In the genomic region with DNA sequence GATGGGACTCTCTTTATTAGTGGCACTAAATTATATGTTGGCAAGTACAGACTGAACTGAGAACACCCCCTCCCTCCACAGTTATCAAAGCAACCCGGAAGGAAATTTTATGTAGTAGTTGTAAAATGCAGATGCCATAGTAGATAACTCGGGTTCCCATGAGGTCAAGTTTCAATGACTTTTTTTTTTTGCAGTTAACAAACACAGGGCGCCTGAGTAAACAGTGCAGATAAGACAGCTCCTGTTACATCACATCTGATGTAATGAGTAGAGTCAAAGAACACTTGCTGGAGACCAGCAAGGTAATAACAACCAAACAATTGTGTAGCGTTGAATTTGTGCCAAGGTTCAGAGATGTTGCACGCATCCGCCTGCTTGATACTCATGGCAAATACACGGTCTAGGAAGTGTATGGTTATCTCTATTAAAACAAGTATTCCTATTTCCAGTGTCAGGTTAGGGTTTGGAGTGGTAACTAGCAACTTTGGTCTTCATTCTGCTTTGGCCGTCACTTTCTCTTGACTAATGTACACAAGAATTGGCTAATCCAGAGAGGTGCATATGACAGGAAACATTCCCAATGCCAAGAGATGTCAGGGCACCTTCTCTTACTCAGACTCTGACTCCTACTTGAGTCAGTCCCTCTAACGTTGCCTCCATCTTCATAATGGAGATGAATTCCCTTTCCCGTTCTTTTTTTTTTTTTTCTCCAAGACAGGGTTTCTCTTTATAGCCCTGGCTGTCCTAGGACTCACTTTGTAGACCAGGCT, we compare ENCODE assay signal across 15 mouse cellular contexts.
A peak's percentile ranks its signal among the peaks of the same experiment; 100 is the strongest.
DNase-seq lines count a peak whose midpoint lies in the region; ATAC-seq and TF ChIP-seq lines count a peak whose summit lies in the region.
"Had no signal": no experiment of that assay in that cellular context is flagged by ENCODE, and none has a peak within 500 bp of the region (broad histone marks: within the 10 kb centered on the region; RNA-seq: fewer than 3 reads in every experiment).

No protein-coding gene starts in this region.

- H3K9ac ChIP-seq in kidney, postnatal 0 days (ENCODE audit: low read depth, low read length), result no peak overlapping the region
- H3K9ac ChIP-seq in MEL (ENCODE audit: control insufficient read depth, low read depth, low read length, poor library complexity, severe bottlenecking), result no peak overlapping the region
- no peak overlapping the region for H3K9ac ChIP-seq in liver, embryonic 11.5 days (ENCODE audit: low read depth, low read length)
- no peak overlapping the region for H3K9ac ChIP-seq in hindbrain, postnatal 0 days (replicated peaks; ENCODE audit: low read length)
- H3K9ac ChIP-seq: midbrain, embryonic 13.5 days had no signal

- TF ChIP-seq POLR2A in MEL (IDR thresholded peaks at IDR 0.05; ENCODE audit: control insufficient read depth in 1 of 2, insufficient read depth in 1 of 2, low read depth in 1 of 2, low read length in 2 of 2, poor library complexity in 1 of 2), result no peak

- DNase-seq in kidney, postnatal 0 days (ENCODE audit: low spot score), result peak; percentile 36
- no peak for DNase-seq in kidney, adult 9 months
- DNase-seq in MEL (ENCODE audit: low read depth, low spot score), result peak; percentile 77
- no peak for DNase-seq in liver, embryonic 11.5 days (ENCODE audit: low spot score)
- peak; percentile 4 for DNase-seq in mesoderm, embryonic 11.5 days (ENCODE audit: low read depth, low spot score)
- no peak for DNase-seq in hindbrain, postnatal 0 days (ENCODE audit: low spot score)
- DNase-seq in spleen, postnatal 36 days (ENCODE audit: low spot score in 2 of 2), result no peak
- DNase-seq: adrenal gland, adult 8-10 months; cerebellum, postnatal 10 days; heart, postnatal 4 days; kidney, adult 8-10 months; layer of hippocampus, postnatal 36 days; spleen, adult 18-20 months had no signal

- no peak for TF ChIP-seq RAD21 in MEL (IDR thresholded peaks at IDR 0.05; ENCODE audit: low read depth, low read length)

- TF ChIP-seq CTCF in kidney, postnatal 0 days (IDR thresholded peaks at IDR 0.05; ENCODE audit: low read depth), result no peak
- TF ChIP-seq CTCF in MEL (IDR thresholded peaks at IDR 0.05 in 2 of 3, conservative IDR thresholded peaks at IDR 0.05 in 1 of 3; ENCODE audit: control insufficient read depth in 1 of 3, insufficient read depth in 1 of 3, low read depth in 2 of 3, low read length in 3 of 3, poor library complexity in 1 of 3, severe bottlenecking in 1 of 3), result no peak
- TF ChIP-seq CTCF in hindbrain, postnatal 0 days (IDR thresholded peaks at IDR 0.05; ENCODE audit: low read depth), result no peak

- WGBS in kidney, postnatal 0 days, result 44% methylated on average over 10 of the region's 10 CpGs
- 58% methylated on average over 10 of the region's 10 CpGs for WGBS in liver, embryonic 11.5 days
- WGBS in hindbrain, postnatal 0 days, result 87% methylated on average over 10 of the region's 10 CpGs

- H3K36me3 ChIP-seq in kidney, postnatal 0 days (ENCODE audit: insufficient read depth, low read length), result no peaks in the 10 kb centered on the region
- H3K36me3 ChIP-seq in MEL (ENCODE audit: control insufficient read depth in 1 of 2, insufficient read depth in 2 of 2, low read length in 2 of 2), result peaks cover 0 to 12% of the 10 kb centered on the region in 2 experiments; a peak in 2 of 4 replicates
- H3K36me3 ChIP-seq in liver, embryonic 11.5 days (ENCODE audit: control insufficient read depth, insufficient read depth, low read length), result no peaks in the 10 kb centered on the region
- H3K36me3 ChIP-seq in hindbrain, postnatal 0 days (ENCODE audit: insufficient read depth, low read length), result no peaks in the 10 kb centered on the region
- H3K36me3 ChIP-seq: forebrain, embryonic 10.5 days; midbrain, embryonic 13.5 days had no signal

- no peak overlapping the region for H3K27ac ChIP-seq in kidney, postnatal 0 days
- no peak overlapping the region for H3K27ac ChIP-seq in MEL (ENCODE audit: control insufficient read depth, low read depth, low read length)
- H3K27ac ChIP-seq in liver, embryonic 11.5 days (ENCODE audit: low read depth, low read length), result no peak overlapping the region
- H3K27ac ChIP-seq in hindbrain, postnatal 0 days, result no peak overlapping the region
- H3K27ac ChIP-seq: forebrain, embryonic 10.5 days; midbrain, embryonic 13.5 days had no signal

- no peak overlapping the region for H3K4me2 ChIP-seq in kidney, postnatal 0 days (ENCODE audit: low read length)
- no peak overlapping the region for H3K4me2 ChIP-seq in liver, embryonic 11.5 days
- H3K4me2 ChIP-seq in hindbrain, postnatal 0 days (ENCODE audit: low read depth, low read length), result no peak overlapping the region
- H3K4me2 ChIP-seq: midbrain, embryonic 13.5 days had no signal

- ATAC-seq in kidney, postnatal 0 days (replicated peaks; ENCODE audit: low FRiP score, low read depth), result no peak
- peak; percentile 61 for ATAC-seq in liver, embryonic 11.5 days (replicated peaks; ENCODE audit: low FRiP score)
- ATAC-seq in hindbrain, postnatal 0 days, result no peak
- ATAC-seq: midbrain, embryonic 13.5 days had no signal

- no peaks in the 10 kb centered on the region for H3K4me1 ChIP-seq in kidney, postnatal 0 days (replicated peaks; ENCODE audit: insufficient read depth, low read length)
- H3K4me1 ChIP-seq in MEL (ENCODE audit: control insufficient read depth in 1 of 2, insufficient read depth in 2 of 2, low read length in 2 of 2), result peaks cover 5 to 13% of the 10 kb centered on the region in 2 experiments
- H3K4me1 ChIP-seq in liver, embryonic 11.5 days (replicated peaks; ENCODE audit: control insufficient read depth, insufficient read depth, low read length), result no peaks in the 10 kb centered on the region; the same call in 1 of the 2 replicates
- no peaks in the 10 kb centered on the region for H3K4me1 ChIP-seq in hindbrain, postnatal 0 days (ENCODE audit: insufficient read depth, low read length)
- H3K4me1 ChIP-seq: forebrain, embryonic 10.5 days; midbrain, embryonic 13.5 days had no signal

- H3K4me3 ChIP-seq in kidney, postnatal 0 days (replicated peaks; ENCODE audit: low read depth, low read length), result no peak overlapping the region
- H3K4me3 ChIP-seq in MEL (ENCODE audit: control insufficient read depth in 1 of 2, insufficient read depth in 1 of 2, low read depth in 2 of 2, low read length in 2 of 2), result no peak overlapping the region
- no peak overlapping the region for H3K4me3 ChIP-seq in liver, embryonic 11.5 days (ENCODE audit: low read depth, low read length)
- H3K4me3 ChIP-seq in hindbrain, postnatal 0 days (ENCODE audit: low read length), result no peak overlapping the region
- H3K4me3 ChIP-seq: forebrain, embryonic 10.5 days; midbrain, embryonic 13.5 days had no signal

- no peaks in the 10 kb centered on the region for H3K9me3 ChIP-seq in kidney, postnatal 0 days (replicated peaks; ENCODE audit: low read length)
- no peaks in the 10 kb centered on the region for H3K9me3 ChIP-seq in MEL (replicated peaks; ENCODE audit: insufficient read depth, low read length)
- H3K9me3 ChIP-seq in liver, embryonic 11.5 days (ENCODE audit: control insufficient read depth, low read length), result no peaks in the 10 kb centered on the region
- H3K9me3 ChIP-seq in hindbrain, postnatal 0 days (ENCODE audit: low read length), result no peaks in the 10 kb centered on the region
- H3K9me3 ChIP-seq: forebrain, embryonic 10.5 days; midbrain, embryonic 13.5 days had no signal

- H3K27me3 ChIP-seq in kidney, postnatal 0 days (ENCODE audit: insufficient read depth, low read length), result no peaks in the 10 kb centered on the region
- H3K27me3 ChIP-seq in MEL (ENCODE audit: control insufficient read depth in 1 of 2, insufficient read depth in 2 of 2, low read length in 2 of 2), result no peaks in the 10 kb centered on the region
- no peaks in the 10 kb centered on the region for H3K27me3 ChIP-seq in liver, embryonic 11.5 days (replicated peaks; ENCODE audit: control insufficient read depth, insufficient read depth, low read length)
- no peaks in the 10 kb centered on the region for H3K27me3 ChIP-seq in hindbrain, postnatal 0 days (ENCODE audit: insufficient read depth, low read length)
- H3K27me3 ChIP-seq: midbrain, embryonic 13.5 days had no signal

- TF ChIP-seq EP300 in MEL (IDR thresholded peaks at IDR 0.05; ENCODE audit: low read depth in 1 of 2, low read length in 2 of 2), result peak; percentile 87 to 89

- H3K79me2 ChIP-seq in MEL (ENCODE audit: control insufficient read depth, insufficient read depth, low read length, poor library complexity), result no peaks in the 10 kb centered on the region

TF ChIP-seq in MEL, 35 proteins besides CTCF, POLR2A, EP300 and RAD21 (continues in another document):
- TF ChIP-seq ZKSCAN1 (IDR thresholded peaks at IDR 0.05; ENCODE audit: low read depth, low read length), result no peak
- TF ChIP-seq MXI1 (IDR thresholded peaks at IDR 0.05; ENCODE audit: low read depth, low read length), result peak; percentile 68; the same call in 1 of the 2 replicates
- TF ChIP-seq TCF12 (IDR thresholded peaks at IDR 0.05; ENCODE audit: low read depth, low read length), result peak; percentile 74; the same call in 1 of the 2 replicates
- TF ChIP-seq USF1 (IDR thresholded peaks at IDR 0.05; ENCODE audit: low read depth, low read length), result no peak
- TF ChIP-seq ZMIZ1 (IDR thresholded peaks at IDR 0.05; ENCODE audit: low read depth, low read length), result 0 out of 2 replicates have a peak, but pooled peaks have one; percentile 60
- TF ChIP-seq SIN3A (IDR thresholded peaks at IDR 0.05; ENCODE audit: low read length), result peak; percentile 84
- TF ChIP-seq ETS1 (IDR thresholded peaks at IDR 0.05; ENCODE audit: low read depth, low read length), result peak; percentile 100
- TF ChIP-seq KAT2A (conservative IDR thresholded peaks at IDR 0.05; ENCODE audit: low read depth, low read length), result peak; percentile 31; the same call in 1 of the 2 replicates
- TF ChIP-seq SMC3 (IDR thresholded peaks at IDR 0.05; ENCODE audit: low read depth, low read length), result peak; percentile 5; the same call in 1 of the 2 replicates
- 0 out of 2 replicates have a peak, but pooled peaks have one; percentile 42 for TF ChIP-seq MAX (IDR thresholded peaks at IDR 0.05; ENCODE audit: low read length)
- TF ChIP-seq CHD1 (IDR thresholded peaks at IDR 0.05; ENCODE audit: low read depth, low read length), result 0 out of 2 replicates have a peak, but pooled peaks have one; percentile 52
- no peak for TF ChIP-seq MEF2A (IDR thresholded peaks at IDR 0.05; ENCODE audit: extremely low read depth, insufficient replicate concordance, low read depth, low read length, poor library complexity, severe bottlenecking)
- peak; percentile 94 for TF ChIP-seq GATA1 (IDR thresholded peaks at IDR 0.05; ENCODE audit: low read depth, low read length)
- TF ChIP-seq MYB (IDR thresholded peaks at IDR 0.05; ENCODE audit: low read depth, low read length), result peak; percentile 69
- no peak for TF ChIP-seq MYC (IDR thresholded peaks at IDR 0.05; ENCODE audit: low read depth, low read length)
- TF ChIP-seq UBTF (IDR thresholded peaks at IDR 0.05; ENCODE audit: borderline replicate concordance, insufficient read depth, low read depth, low read length), result no peak
- TF ChIP-seq ELF1 (IDR thresholded peaks at IDR 0.05; ENCODE audit: low read depth, low read length), result peak; percentile 56; the same call in 1 of the 2 replicates
- TF ChIP-seq HCFC1 (IDR thresholded peaks at IDR 0.05; ENCODE audit: low read depth, low read length), result peak; percentile 61

Comparison
In these comparisons a context has a peak if more than half of its experiments do, and no peak if none do; other contexts are left out.
1. DNase-seq: peak in kidney, postnatal 0 days (single experiment), MEL (single experiment) and mesoderm, embryonic 11.5 days (single experiment); none in kidney, adult 9 months (single experiment), liver, embryonic 11.5 days (single experiment), hindbrain, postnatal 0 days (single experiment) and spleen, postnatal 36 days (0 of 2).